Mouse (Mus musculus) stomach, embryonic 14.5 days (tissue): ENCODE data around the gene Srms. TPM values are rescaled to one million over a fixed set of nuclear protein-coding genes. Genes with fewer than 3 reads are reported as not detected.

ENCODE experiments used
- ATAC-seq: fragments of 200-750 bp; cut with Nextera tagmentation; 2 replicates; pipeline ENCODE4 v1.8.0; 2017; ENCODE audit warnings: low read depth, moderate TSS enrichment; ENCODE audit not compliant: insufficient number of reproducible peaks, insufficient read depth, low FRiP score
- H3K27ac ChIP-seq: fragments of 300-500 bp; sonication (generic); 2 replicates; pipeline ENCODE4 v1.5.1; 2014; ENCODE audit warnings: mild to moderate bottlenecking, low read length, moderate library complexity, mixed read lengths
- H3K27me3 ChIP-seq: fragments of 300-500 bp; sonication (generic); 2 replicates; pipeline ENCODE4 v1.6.1; 2014; ENCODE audit warnings: low read length, control low read depth, mixed read lengths; ENCODE audit not compliant: control insufficient read depth, insufficient read depth
- H3K36me3 ChIP-seq: fragments of 300-500 bp; sonication (generic); 2 replicates; pipeline ENCODE4 v1.6.1; 2014; ENCODE audit warnings: mild to moderate bottlenecking, control low read depth, low read length, moderate library complexity, mixed read lengths; ENCODE audit not compliant: control insufficient read depth, insufficient read depth
- H3K4me1 ChIP-seq: fragments of 300-500 bp; sonication (generic); 2 replicates; pipeline ENCODE4 v1.6.1; 2014; ENCODE audit warnings: low read length, control low read depth, mixed read lengths; ENCODE audit not compliant: control insufficient read depth, insufficient read depth
- H3K4me2 ChIP-seq: fragments of 300-500 bp; sonication (generic); replicated peaks from 2 replicates; pipeline ENCODE4 v1.6.1; 2014; ENCODE audit warnings: low read depth, low read length, control low read depth
- H3K4me3 ChIP-seq: fragments of 300-500 bp; sonication (generic); 2 replicates; pipeline ENCODE4 v1.5.1; 2014; ENCODE audit warnings: low read depth, low read length, control low read depth
- H3K9ac ChIP-seq: fragments of 300-500 bp; sonication (generic); replicated peaks from 2 replicates; pipeline ENCODE4 v1.6.1; 2014; ENCODE audit warnings: low read depth, mild to moderate bottlenecking, control low read depth, low read length, moderate library complexity, mixed read lengths
- H3K9me3 ChIP-seq: fragments of 300-500 bp; sonication (generic); 2 replicates; pipeline ENCODE4 v1.6.1; 2016; ENCODE audit warnings: low read depth, low read length, control low read depth; ENCODE audit not compliant: control insufficient read depth
- WGBS: fragments of 180-500 bp; shearing (Covaris S2); extraction: QIAGEN DNeasy Blood & Tissue Kit; methylation state at CpG from one replicate; pipeline ENCODE4 v1.1.7; 2014; 5-methylcytosine and 5-hydroxymethylcytosine counted together
- polyA plus RNA-seq: library from polyadenylated mRNA; unstranded; fragments of >200 nt; fragmentation: Nextera tagmentation; extraction: Ambion mirVana; gene quantifications from 2 replicates; pipeline ENCODE4 v1.2.1, GENCODE M21; 2014

The Srms gene
- polyA plus RNA-seq, 1 experiment from 2014 or later = not detected

- H3K9me3 ChIP-seq = no peaks in the 10 kb centered on the region
- H3K4me3 ChIP-seq = peak within 1 kb of the TSS; percentile 13; the same call in 1 of the 2 replicates
- H3K27me3 ChIP-seq = peaks cover 18% of the 10 kb centered on the region
- WGBS = 4% methylated on average over 55 of the region's 55 CpGs
- H3K36me3 ChIP-seq = no peaks in the 10 kb centered on the region
- H3K27ac ChIP-seq = no peak within 1 kb of the TSS
- no peak within 1 kb of the TSS for H3K9ac ChIP-seq
- no peak for ATAC-seq
- peak within 1 kb of the TSS; percentile 26 for H3K4me2 ChIP-seq
- 0 out of 2 replicates have a peak, but pooled peaks cover 3% of the 10 kb centered on the region for H3K4me1 ChIP-seq
Measured at GRCm38 (mm10) chr2:181156248-181157121, 56.5 kb downstream of the Srms start, which contains the start of gene Eef1a2. Gene Eef1a2, minus strand, starts transcription at chr2:181157014.

- ATAC-seq = no peak
- Histone ChIP-seq H3K4me3 (no peak overlapping the region), H3K4me2 (no peak overlapping the region), H3K9ac (no peak overlapping the region), H3K27me3 (peaks cover 18% of the 10 kb centered on the region), H3K27ac (no peak overlapping the region), H3K36me3 (no peaks in the 10 kb centered on the region), H3K9me3 (no peaks in the 10 kb centered on the region), H3K4me1 (0 out of 2 replicates have a peak, but pooled peaks cover 3% of the 10 kb centered on the region)
- 55% methylated on average over 4 of the region's 4 CpGs for WGBS
Measured at GRCm38 (mm10) chr2:181155801-181156200, 57.2 kb downstream of the Srms start.

Other genes with a start within 250 kb of the Srms start
- 90.4 and 95.0 TPM in 2 replicates for gene Arfgap1, start 246.0 kb downstream of the Srms start, polyA plus RNA-seq
- gene Col20a1, start 226.7 kb downstream of the Srms start, polyA plus RNA-seq = 0.53 and 1.1 TPM in 2 replicates
- 1.5 and 2.2 TPM in 2 replicates for gene Chrna4, start 169.6 kb downstream of the Srms start, polyA plus RNA-seq
- 3.0 TPM in 2 replicates for gene Kcnq2, start 77.9 kb downstream of the Srms start, polyA plus RNA-seq
- 0.23 and 0.28 TPM in 2 replicates for gene Eef1a2, start 56.2 kb downstream of the Srms start, polyA plus RNA-seq
- gene Ppdpf, start 25.9 kb downstream of the Srms start, polyA plus RNA-seq = 354 and 378 TPM in 2 replicates
- not detected in 2 replicates for gene Ptk6, start 10.4 kb downstream of the Srms start, polyA plus RNA-seq
- gene Fndc11, start 6.8 kb upstream of the Srms start, polyA plus RNA-seq = 0.29 and 0.36 TPM in 2 replicates
- 1.5 and 1.9 TPM in 2 replicates for gene Helz2, start 28.8 kb upstream of the Srms start, polyA plus RNA-seq
- gene Gmeb2, start 74.8 kb upstream of the Srms start, polyA plus RNA-seq = 14.6 and 15.4 TPM in 2 replicates
- 51.9 and 54.8 TPM in 2 replicates for gene Stmn3, start 101.3 kb upstream of the Srms start, polyA plus RNA-seq
- gene Rtel1, start 106.6 kb upstream of the Srms start, polyA plus RNA-seq = 48.3 and 57.3 TPM in 2 replicates
- gene Zgpat, start 151.7 kb upstream of the Srms start, polyA plus RNA-seq = 32.1 and 37.3 TPM in 2 replicates
- gene Arfrp1, start 152.2 kb upstream of the Srms start, polyA plus RNA-seq = 44.2 and 51.4 TPM in 2 replicates
- gene Lime1, start 166.9 kb upstream of the Srms start, polyA plus RNA-seq = 18.3 and 20.8 TPM in 2 replicates
- gene Zbtb46, start 246.2 kb upstream of the Srms start, polyA plus RNA-seq = 9.1 and 9.5 TPM in 2 replicates